ENCODE assay signal across 8 mouse cellular contexts in the genomic region with DNA sequence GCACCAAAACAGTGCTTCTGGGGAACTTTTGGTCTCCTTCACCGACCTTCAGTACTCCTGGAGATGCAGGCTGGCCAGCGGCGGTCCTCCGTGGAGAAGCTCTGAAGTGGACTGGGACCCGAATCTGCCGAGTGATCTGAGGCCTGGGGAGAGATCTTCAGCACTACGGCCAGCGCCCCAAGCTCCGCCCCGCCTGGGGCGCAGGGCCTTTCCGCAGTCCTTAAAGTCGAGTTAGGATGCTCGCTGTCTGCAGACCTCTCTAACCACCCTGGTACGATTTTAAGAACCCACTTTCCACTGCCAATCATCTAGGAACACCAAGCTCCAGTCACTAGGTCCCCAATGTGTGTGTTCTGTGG. TPM values are rescaled to one million over a fixed set of nuclear protein-coding genes. Genes with fewer than 3 reads are reported as not detected.
DNase-seq lines count a peak whose midpoint lies in the region; ATAC-seq and TF ChIP-seq lines count a peak whose summit lies in the region.

No protein-coding gene starts in this region.

- H3K4me1 ChIP-seq in ES-E14 (ENCODE audit: control insufficient read depth in 2 of 2, insufficient read depth in 2 of 2, low read length in 2 of 2, poor library complexity in 1 of 2): no peaks in the 10 kb centered on the region; a peak in 1 of 4 replicates
- peaks cover 31% of the 10 kb centered on the region for H3K4me1 ChIP-seq in forebrain, embryonic 10.5 days
- no peaks in the 10 kb centered on the region for H3K4me1 ChIP-seq in kidney, embryonic 14.5 days (ENCODE audit: control insufficient read depth, insufficient read depth, low read length)
- H3K4me1 ChIP-seq in midbrain, embryonic 14.5 days (ENCODE audit: control insufficient read depth, insufficient read depth, low read length): peaks cover 19% of the 10 kb centered on the region

- in situ Hi-C loops in ES-E14 (cut with MboI; ENCODE audit: low sequenced_read_pairs in 2 of 2, unreplicated experiment in 2 of 2): no loop called here

- H3K4me2 ChIP-seq in kidney, embryonic 14.5 days (replicated peaks; ENCODE audit: low read depth, low read length): peak overlapping the region; percentile 21; the same call in 1 of the 2 replicates
- H3K4me2 ChIP-seq in midbrain, embryonic 14.5 days (ENCODE audit: low read length): peak overlapping the region; percentile 63

- no peak overlapping the region for H3K9ac ChIP-seq in ES-E14 (ENCODE audit: insufficient read depth, low read depth, low read length, poor library complexity, severe bottlenecking)
- H3K9ac ChIP-seq in kidney, embryonic 14.5 days (ENCODE audit: low read depth, low read length): no peak overlapping the region
- H3K9ac ChIP-seq in midbrain, embryonic 14.5 days (replicated peaks; ENCODE audit: low read length): peak overlapping the region; percentile 18; the same call in 1 of the 2 replicates

- H3K4me3 ChIP-seq in ES-E14 (ENCODE audit: insufficient read depth in 1 of 2, low read depth in 1 of 2, low read length in 2 of 2, poor library complexity in 1 of 2, severe bottlenecking in 1 of 2): peak overlapping the region; percentile 27 to 65; a peak in 3 of 4 replicates
- H3K4me3 ChIP-seq in forebrain, embryonic 10.5 days: peak overlapping the region; percentile 43
- H3K4me3 ChIP-seq in kidney, embryonic 14.5 days (ENCODE audit: low read length): peak overlapping the region; percentile 6; the same call in 1 of the 2 replicates
- peak overlapping the region; percentile 32 for H3K4me3 ChIP-seq in midbrain, embryonic 14.5 days (replicated peaks; ENCODE audit: low read depth, low read length)

- intact Hi-C loops in gastrocnemius, postnatal 14 days (cut with DNase I; ENCODE audit: low total_unique reads): no loop called here

- no peaks in the 10 kb centered on the region for H3K9me3 ChIP-seq in ES-E14 (ENCODE audit: control insufficient read depth, insufficient read depth, low read depth, low read length)
- no peaks in the 10 kb centered on the region for H3K9me3 ChIP-seq in forebrain, embryonic 10.5 days
- H3K9me3 ChIP-seq in kidney, embryonic 14.5 days (ENCODE audit: control insufficient read depth, low read length): no peaks in the 10 kb centered on the region
- H3K9me3 ChIP-seq in midbrain, embryonic 14.5 days (ENCODE audit: control insufficient read depth, low read length): no peaks in the 10 kb centered on the region

- H3K27me3 ChIP-seq in forebrain, embryonic 10.5 days (ENCODE audit: poor library complexity, severe bottlenecking): peaks cover 75% of the 10 kb centered on the region
- peaks cover 55% of the 10 kb centered on the region for H3K27me3 ChIP-seq in kidney, embryonic 14.5 days (ENCODE audit: control insufficient read depth, insufficient read depth, low read length)
- H3K27me3 ChIP-seq in midbrain, embryonic 14.5 days (ENCODE audit: control insufficient read depth, insufficient read depth, low read length): peaks cover 34% of the 10 kb centered on the region

- under 1% methylated on average over 15 of the region's 15 CpGs for WGBS in forebrain, embryonic 10.5 days
- under 1% methylated on average over 15 of the region's 15 CpGs for WGBS in kidney, embryonic 14.5 days
- WGBS in midbrain, embryonic 14.5 days: under 1% methylated on average over 15 of the region's 15 CpGs

- H3K27ac ChIP-seq in ES-E14 (ENCODE audit: insufficient read depth, low read depth, low read length, poor library complexity, severe bottlenecking): no peak overlapping the region
- no peak overlapping the region for H3K27ac ChIP-seq in forebrain, embryonic 10.5 days
- H3K27ac ChIP-seq in kidney, embryonic 14.5 days (ENCODE audit: low read depth, low read length): no peak overlapping the region
- peak overlapping the region; percentile 60 for H3K27ac ChIP-seq in midbrain, embryonic 14.5 days (replicated peaks; ENCODE audit: low read depth, low read length)

- ATAC-seq in kidney, embryonic 14.5 days (ENCODE audit: low FRiP score, low TSS enrichment): peak; percentile 89
- peak; percentile 36; the same call in 1 of the 2 replicates for ATAC-seq in midbrain, embryonic 14.5 days (ENCODE audit: low FRiP score, low TSS enrichment)

- peak; percentile 16 for DNase-seq in gastrocnemius, postnatal 14 days
- DNase-seq in gastrocnemius, postnatal 10 days: no peak
- DNase-seq in ES-E14 (ENCODE audit: low read depth, low spot score): no peak
- peak; percentile 63 for DNase-seq in forebrain, embryonic 10.5 days (ENCODE audit: extremely low spot score, low spot score)
- peak; percentile 66 for DNase-seq in midbrain, embryonic 14.5 days
- no peak for DNase-seq in thymus, adult 18-20 months
- no peak for DNase-seq in left cerebral cortex, adult 18-20 months (ENCODE audit: low spot score in 2 of 2)

- no peaks in the 10 kb centered on the region for H3K36me3 ChIP-seq in ES-E14 (ENCODE audit: control insufficient read depth, insufficient read depth, low read length, poor library complexity, severe bottlenecking)
- no peaks in the 10 kb centered on the region for H3K36me3 ChIP-seq in forebrain, embryonic 10.5 days (replicated peaks)
- no peaks in the 10 kb centered on the region for H3K36me3 ChIP-seq in kidney, embryonic 14.5 days (ENCODE audit: control insufficient read depth, insufficient read depth, low read length)
- no peaks in the 10 kb centered on the region for H3K36me3 ChIP-seq in midbrain, embryonic 14.5 days (ENCODE audit: control insufficient read depth, insufficient read depth, low read length)

TF ChIP-seq in ES-E14, 5 proteins besides CTCF, POLR2A, EP300 and RAD21:
- TF ChIP-seq HCFC1 (IDR thresholded peaks at IDR 0.05; ENCODE audit: borderline replicate concordance, insufficient read depth, low read length) (no peak), ZNF384 (IDR thresholded peaks at IDR 0.05; ENCODE audit: low read depth, low read length) (no peak), MAFK (IDR thresholded peaks at IDR 0.05; ENCODE audit: insufficient read depth, low read depth, low read length) (no peak), CHD2 (IDR thresholded peaks at IDR 0.05; ENCODE audit: low read depth, low read length) (no peak), ZC3H11A (IDR thresholded peaks at IDR 0.05; ENCODE audit: borderline replicate concordance, low read depth, low read length) (no peak)

RNA-seq across cellular contexts. Expression of a gene that starts 9.3 kb away (rescaled TPM):
- not detected for total RNA-seq in gastrocnemius, postnatal 14 days (2021)
- under 1 TPM in 1 of 2 experiments, not detected in 1; 0.09 TPM for total RNA-seq in gastrocnemius, postnatal 10 days (2021)
- total RNA-seq in ES-E14 (2012; rRNA removed): not detected in 2 replicates
- 0.23 and 1.0 TPM in 2 replicates for polyA plus RNA-seq in forebrain, embryonic 10.5 days (2016; fragmentation: Nextera tagmentation; extraction: Ambion mirVana)
- 0.11 and 0.14 TPM in 2 replicates for polyA plus RNA-seq in kidney, embryonic 14.5 days (2014; fragmentation: Nextera tagmentation; extraction: Ambion mirVana)
- 82.6 TPM in 2 replicates for polyA plus RNA-seq in midbrain, embryonic 14.5 days (2014; fragmentation: Nextera tagmentation; extraction: Ambion mirVana)
- total RNA-seq in left cerebral cortex, adult 18-20 months (2021): 10 to 100 TPM; 39.7 to 42.9 TPM

Comparison
In these comparisons a context has a peak if more than half of its experiments do, and no peak if none do; other contexts are left out.
1. DNase-seq: peak in gastrocnemius, postnatal 14 days (single experiment), forebrain, embryonic 10.5 days (single experiment) and midbrain, embryonic 14.5 days (single experiment); none in gastrocnemius, postnatal 10 days (single experiment), ES-E14 (single experiment), thymus, adult 18-20 months (0 of 2) and left cerebral cortex, adult 18-20 months (0 of 2).
2. RNA of a gene that starts 9.3 kb away (total RNA-seq): 39.7 to 42.9 TPM in left cerebral cortex, adult 18-20 months; 0.09 TPM in gastrocnemius, postnatal 10 days, not detected in ES-E14 and not detected in gastrocnemius, postnatal 14 days; every median in the first group is over 10 times any median in the second.
3. Peak in every context shown above with its lines, with median percentiles within 50 percentile points of each other: H3K4me3 ChIP-seq.